Mouse (Mus musculus): ENCODE measurements around the gene Lama1.
A peak's percentile ranks its signal among the peaks of the same experiment; 100 is the strongest.
"Not testable (repeated sequence)": the region's sequence is repeated elsewhere in the genome, so short reads cannot be mapped to it uniquely, and the experiment has no call there.

The Lama1 gene

GRCm38 (mm10) chr17:67722578-67722977, 25.5 kb downstream of the Lama1 start:
- DNase-seq, result no peak

- no peak for DNase-seq
Measured at GRCm38 (mm10) chr17:67723175-67724067, 26.4 kb downstream of the Lama1 start.

GRCm38 (mm10) chr17:67726601-67727000, 29.5 kb downstream of the Lama1 start:
- no peak for DNase-seq

GRCm38 (mm10) chr17:67728751-67729150, 31.7 kb downstream of the Lama1 start:
- no peak for DNase-seq

- no peak for DNase-seq
Measured at GRCm38 (mm10) chr17:67731096-67731495, 34.0 kb downstream of the Lama1 start.

- no peak for DNase-seq
Measured at GRCm38 (mm10) chr17:67731964-67732363, 34.9 kb downstream of the Lama1 start.

GRCm38 (mm10) chr17:67733516-67733915, 36.5 kb downstream of the Lama1 start:
- no peak for DNase-seq

GRCm38 (mm10) chr17:67735722-67736121, 38.7 kb downstream of the Lama1 start:
- no peak for DNase-seq

- DNase-seq, result not testable (repeated sequence)
Measured at GRCm38 (mm10) chr17:67741229-67741628, 44.2 kb downstream of the Lama1 start.

- no peak for DNase-seq
Measured at GRCm38 (mm10) chr17:67764167-67764871, 67.3 kb downstream of the Lama1 start.

- DNase-seq, result no peak
Measured at GRCm38 (mm10) chr17:67773608-67774007, 76.5 kb downstream of the Lama1 start.

- DNase-seq, result no peak
Measured at GRCm38 (mm10) chr17:67776764-67777163, 79.7 kb downstream of the Lama1 start.

GRCm38 (mm10) chr17:67779812-67780211, 82.8 kb downstream of the Lama1 start:
- DNase-seq, result peak; percentile 4

- DNase-seq, result no peak
Measured at GRCm38 (mm10) chr17:67791091-67791490, 94.0 kb downstream of the Lama1 start.

GRCm38 (mm10) chr17:67809171-67809570, 112.1 kb downstream of the Lama1 start:
- no peak for DNase-seq

- no peak for DNase-seq
Measured at GRCm38 (mm10) chr17:67813666-67814065, 116.6 kb downstream of the Lama1 start.

- no peak for DNase-seq
Measured at GRCm38 (mm10) chr17:67815720-67816119, 118.7 kb downstream of the Lama1 start.

GRCm38 (mm10) chr17:67816916-67817315, 119.9 kb downstream of the Lama1 start:
- no peak for DNase-seq

- DNase-seq, result no peak
Measured at GRCm38 (mm10) chr17:67827431-67827830, 130.4 kb downstream of the Lama1 start.

- DNase-seq, result no peak
Measured at GRCm38 (mm10) chr17:67836146-67836895, 139.3 kb downstream of the Lama1 start.

GRCm38 (mm10) chr17:67837351-67838090, 140.5 kb downstream of the Lama1 start:
- DNase-seq, result peak; percentile 65

- no peak for DNase-seq
Measured at GRCm38 (mm10) chr17:67838948-67839347, 141.9 kb downstream of the Lama1 start.
